Mouse (Mus musculus): ENCODE results near the gene Nfxl1.
"Not testable (repeated sequence)": the region's sequence is repeated elsewhere in the genome, so short reads cannot be mapped to it uniquely, and the experiment has no call there.

Gene Nfxl1

GRCm38 (mm10) chr5:72559544-72560049, at the start of gene Nfxl1:
Gene Nfxl1, minus strand, starts transcription at chr5:72559684.
- DNase-seq (ENCODE audit: low spot score in 2 of 2), result peak; percentile 87 to 92

- no peak for DNase-seq (ENCODE audit: low spot score in 2 of 2)
These were observed 43.7 kb upstream of the Nfxl1 start for GRCm38 (mm10) chr5:72603138-72603537.

GRCm38 (mm10) chr5:72601006-72601405, 41.5 kb upstream of the Nfxl1 start:
- peak; percentile 18 to 28 for DNase-seq (ENCODE audit: low spot score in 2 of 2)

- DNase-seq (ENCODE audit: low spot score in 2 of 2), result no peak
These were observed 27.8 kb upstream of the Nfxl1 start, which contains the start of gene Gm5868 for GRCm38 (mm10) chr5:72587192-72587681. Gene Gm5868, minus strand, starts transcription at chr5:72587551.

DNA sequence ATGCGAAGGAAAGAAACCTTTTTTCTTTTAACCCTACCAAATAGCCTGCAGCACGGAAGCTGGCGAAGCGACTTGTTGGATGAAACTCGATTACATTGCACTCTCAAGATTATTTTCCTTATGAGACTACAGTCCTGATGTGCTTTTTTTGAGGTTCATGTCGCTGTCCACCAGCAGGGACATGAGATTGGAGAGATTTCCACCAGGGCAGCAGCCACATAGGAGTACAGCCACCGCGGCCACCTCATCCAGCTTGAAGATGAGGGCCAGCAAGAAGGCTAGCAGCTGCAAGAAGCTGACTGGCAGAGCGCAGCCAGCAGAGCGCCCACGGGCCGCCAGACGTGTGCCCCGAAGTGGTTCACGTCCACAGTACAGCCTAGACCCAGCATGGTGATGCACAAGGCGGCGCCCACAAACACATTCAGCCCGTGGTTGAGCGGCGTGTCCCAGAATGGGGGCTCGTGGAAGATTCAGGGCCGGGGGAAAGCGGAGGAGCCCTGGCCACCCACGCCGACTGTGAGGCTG, 27.2 kb upstream of the Nfxl1 start:
- DNase-seq (ENCODE audit: low spot score in 2 of 2), result not testable (repeated sequence)

GRCm38 (mm10) chr5:72586122-72586521, 26.6 kb upstream of the Nfxl1 start:
- DNase-seq (ENCODE audit: low spot score in 2 of 2), result peak; percentile 7 to 14

DNA sequence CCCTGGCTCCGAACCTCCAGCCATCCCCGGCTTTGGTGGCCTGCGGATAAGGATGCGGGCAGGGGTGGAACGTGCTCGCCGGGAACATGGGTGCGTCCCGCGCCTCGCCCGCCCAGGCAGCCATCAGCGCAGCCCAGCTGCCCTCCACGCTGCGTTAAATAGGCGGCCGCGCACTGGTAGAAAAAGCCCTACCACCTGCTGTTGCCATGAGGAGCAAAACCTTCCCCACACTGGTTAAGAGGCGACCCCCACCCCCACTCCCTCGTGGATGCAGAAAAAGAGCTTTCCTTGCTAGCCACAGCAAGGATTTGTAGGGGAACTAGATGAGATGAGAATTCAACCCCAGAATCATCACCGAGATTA, 21.5 kb upstream of the Nfxl1 start, which contains the start of gene Zar1:
TSS of gene Zar1 (minus strand) at position 285 of the 363 bp plus-strand sequence.
- DNase-seq (ENCODE audit: low spot score in 2 of 2), result not testable (repeated sequence)

- DNase-seq (ENCODE audit: low spot score in 2 of 2), result not testable (repeated sequence)
These were observed 20.8 kb upstream of the Nfxl1 start for GRCm38 (mm10) chr5:72580088-72580969.

DNA sequence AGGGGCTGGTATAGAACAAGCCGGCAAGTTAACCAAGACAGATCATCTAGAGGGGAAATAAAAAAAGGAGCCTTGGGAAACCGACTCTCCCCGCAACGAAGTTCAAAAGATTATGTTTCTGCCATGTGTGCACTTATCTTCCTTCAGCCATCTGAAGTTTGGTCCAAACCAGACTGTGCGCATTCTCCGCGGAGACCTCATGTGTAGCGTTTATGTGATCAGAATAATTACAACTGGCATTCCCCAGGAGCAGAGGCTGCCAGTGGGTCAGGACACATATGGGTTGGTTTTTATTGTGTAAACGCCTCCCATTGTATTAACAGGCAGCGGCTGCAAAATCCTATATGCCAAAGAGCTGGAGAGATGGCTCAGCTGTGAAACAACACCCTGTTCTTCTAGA, 20.1 kb upstream of the Nfxl1 start:
- DNase-seq (ENCODE audit: low spot score in 2 of 2), result not testable (repeated sequence)

DNA sequence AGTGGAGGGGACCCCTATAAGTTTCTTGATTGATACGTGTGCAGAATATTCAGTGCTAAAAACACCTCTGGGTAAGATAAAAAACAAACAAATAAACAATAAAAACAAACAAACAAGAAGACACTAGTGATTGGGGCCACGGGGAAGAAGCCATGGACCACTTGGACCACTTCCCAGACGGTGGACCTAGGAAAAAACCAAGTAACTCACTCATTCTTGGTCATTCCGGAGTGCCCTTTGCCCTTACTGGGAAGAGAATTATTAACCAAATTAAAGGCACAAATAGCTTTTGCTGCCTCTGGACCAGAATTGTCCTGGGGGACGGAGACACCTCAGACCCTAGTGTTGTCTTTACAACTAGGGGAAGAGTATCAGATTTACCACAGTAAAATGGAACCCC, 6.1 kb upstream of the Nfxl1 start:
- no peak for DNase-seq (ENCODE audit: low spot score in 2 of 2)

DNA sequence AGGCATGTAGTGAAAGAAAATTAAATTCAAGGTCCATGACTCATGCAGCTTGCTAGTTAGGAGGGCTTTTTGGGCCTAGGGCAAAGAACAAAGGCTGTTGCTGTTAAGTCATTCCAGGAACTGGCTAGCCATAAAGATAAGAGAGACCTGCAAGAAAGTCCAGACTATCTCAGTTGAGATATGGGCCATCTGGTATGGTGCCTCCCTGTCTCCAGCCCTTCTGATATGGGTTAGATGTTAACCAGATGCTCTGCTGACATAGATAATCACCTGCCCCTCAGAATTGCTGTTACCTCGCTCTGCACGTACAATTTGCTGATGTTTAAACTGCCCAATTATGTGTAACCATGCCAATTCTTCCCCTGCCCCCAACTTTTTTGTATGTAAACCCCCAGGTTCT, 3.7 kb upstream of the Nfxl1 start:
- DNase-seq (ENCODE audit: low spot score in 2 of 2), result not testable (repeated sequence)

DNA sequence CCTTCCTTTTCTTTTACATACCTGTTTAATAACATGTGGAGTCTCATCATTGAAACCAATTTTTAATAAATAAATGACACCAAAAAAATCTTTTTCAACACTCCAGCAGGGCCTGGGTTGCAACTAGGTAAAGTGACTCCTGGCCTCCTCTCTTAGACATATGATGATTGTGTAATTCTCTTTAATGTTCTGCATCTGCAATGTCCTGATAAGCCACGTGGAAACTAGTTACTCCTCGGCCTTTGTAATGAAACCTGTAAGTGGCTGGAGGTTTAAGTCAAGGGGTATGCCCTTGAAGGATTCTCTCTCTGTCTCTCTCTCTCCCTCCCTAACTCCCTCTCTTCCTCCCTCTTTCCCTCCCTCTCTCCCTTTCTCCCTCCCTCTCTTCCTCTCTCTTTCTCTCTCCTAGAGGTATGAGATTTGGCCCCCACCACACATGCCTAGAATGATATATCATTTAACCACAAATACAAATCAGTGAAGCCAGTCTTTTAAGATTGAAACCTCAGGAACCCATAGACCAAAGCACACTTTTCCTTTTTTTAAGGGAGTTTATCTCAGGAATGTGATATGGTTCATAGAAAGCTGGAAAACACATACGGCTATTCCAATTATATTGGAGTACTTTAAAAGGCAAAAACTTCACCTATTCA, 1.6 kb upstream of the Nfxl1 start:
- no peak for DNase-seq (ENCODE audit: low spot score in 2 of 2)

DNA sequence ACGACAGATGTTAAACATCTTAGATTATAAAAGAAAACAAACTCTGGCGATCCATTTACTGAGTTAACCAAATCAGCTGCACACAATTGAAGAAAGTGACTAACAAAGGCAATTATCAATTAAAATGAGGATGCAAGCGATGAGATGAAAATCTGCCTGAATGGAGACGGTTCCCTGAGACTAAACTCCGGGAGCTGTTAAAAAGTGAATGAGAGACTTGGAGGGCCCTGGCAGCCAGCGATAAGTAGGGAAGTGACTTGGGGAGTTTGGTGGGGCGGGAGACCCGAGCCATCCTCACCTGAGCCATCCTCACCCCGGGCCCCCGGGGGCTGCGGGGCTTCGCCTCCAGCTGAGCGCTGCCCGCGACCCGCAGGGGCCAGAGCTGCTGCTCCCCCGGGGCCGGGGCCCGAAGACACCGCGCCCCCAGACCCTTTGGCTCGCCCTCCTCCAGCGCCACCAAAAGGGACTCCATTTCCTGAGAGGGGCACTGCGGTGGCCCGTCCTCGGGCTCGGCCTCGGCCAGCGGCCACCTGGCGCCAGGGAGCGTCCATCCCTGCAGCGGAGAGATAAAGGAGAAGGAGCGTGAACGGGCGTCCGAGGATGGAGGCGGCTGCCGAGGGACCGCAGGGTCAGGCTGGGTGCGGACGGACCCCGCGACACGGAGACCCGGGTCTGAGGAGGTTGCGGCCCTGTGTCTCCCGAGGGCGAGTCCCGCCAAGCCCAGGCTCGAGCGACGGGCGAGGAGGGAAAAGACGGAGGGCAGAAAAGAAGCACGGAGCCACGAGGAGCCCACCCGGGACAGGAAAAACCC, 563 bp downstream of the Nfxl1 start:
- DNase-seq (ENCODE audit: low spot score in 2 of 2), result no peak

GRCm38 (mm10) chr5:72556245-72556644, 3.2 kb downstream of the Nfxl1 start:
- no peak for DNase-seq (ENCODE audit: low spot score in 2 of 2)

GRCm38 (mm10) chr5:72551209-72551608, 8.3 kb downstream of the Nfxl1 start:
- no peak for DNase-seq (ENCODE audit: low spot score in 2 of 2)

GRCm38 (mm10) chr5:72528896-72529295, 30.6 kb downstream of the Nfxl1 start:
- DNase-seq (ENCODE audit: low spot score in 2 of 2), result no peak

- DNase-seq (ENCODE audit: low spot score in 2 of 2), result no peak
These were observed 45.7 kb downstream of the Nfxl1 start for GRCm38 (mm10) chr5:72513808-72514207.

GRCm38 (mm10) chr5:72505740-72506139, 53.7 kb downstream of the Nfxl1 start:
- no peak for DNase-seq (ENCODE audit: low spot score in 2 of 2)

DNA sequence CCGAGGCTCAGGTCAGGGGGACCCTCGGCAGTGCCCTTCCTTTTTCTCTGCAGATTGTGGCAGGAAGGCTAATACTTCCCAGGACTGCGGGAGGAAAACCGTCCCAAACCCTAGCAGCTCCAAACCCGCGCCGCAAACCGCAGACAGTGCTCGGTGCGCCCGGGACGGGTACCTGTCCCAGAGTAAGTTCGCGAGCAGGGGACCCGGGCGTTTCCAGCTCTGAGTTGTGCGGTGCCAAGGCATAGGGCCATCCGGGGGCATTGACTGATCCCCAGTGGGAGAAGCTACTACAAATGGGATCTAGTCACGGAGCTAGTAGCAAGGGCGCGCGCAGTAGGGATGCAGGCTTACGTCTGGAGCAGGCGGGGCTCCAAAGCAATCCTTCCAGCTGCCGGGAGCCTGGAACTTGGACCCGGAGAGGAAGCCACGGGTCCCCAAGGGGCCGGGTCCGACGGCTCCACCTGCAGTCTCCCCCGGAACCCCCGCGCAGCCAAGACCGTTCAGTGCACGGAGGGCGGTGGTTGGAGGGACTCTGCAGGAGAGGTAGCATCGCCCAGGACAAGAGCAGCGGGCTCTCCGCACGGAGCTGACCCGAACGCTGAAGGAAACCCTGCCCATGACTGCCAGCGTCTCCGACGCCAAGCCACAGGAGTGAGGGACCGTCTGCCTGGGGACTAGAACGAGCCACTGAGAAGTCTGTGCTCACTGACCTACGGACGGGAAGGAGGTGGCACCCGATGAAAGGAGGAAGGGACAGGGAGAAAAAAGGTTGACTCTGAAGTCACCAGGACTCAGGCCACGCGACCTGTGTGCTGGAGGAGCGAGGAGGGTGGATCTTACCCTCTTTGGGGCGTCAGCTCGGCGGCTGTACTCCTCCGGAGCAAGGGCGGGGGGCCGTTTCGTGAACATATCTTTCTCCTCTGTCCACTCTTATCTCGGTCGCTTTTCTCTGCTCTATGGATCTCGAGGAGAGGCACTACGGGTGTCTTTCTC, 55.7 kb downstream of the Nfxl1 start, which contains the start of gene Corin:
TSS of gene Corin (minus strand) at position 943 of the 993 bp plus-strand sequence.
- DNase-seq (ENCODE audit: low spot score in 2 of 2), result no peak

GRCm38 (mm10) chr5:72502778-72503177, 56.7 kb downstream of the Nfxl1 start:
- no peak for DNase-seq (ENCODE audit: low spot score in 2 of 2)
